Comparison of ENCODE assay signal across 22 mouse cellular contexts in the genomic region with DNA sequence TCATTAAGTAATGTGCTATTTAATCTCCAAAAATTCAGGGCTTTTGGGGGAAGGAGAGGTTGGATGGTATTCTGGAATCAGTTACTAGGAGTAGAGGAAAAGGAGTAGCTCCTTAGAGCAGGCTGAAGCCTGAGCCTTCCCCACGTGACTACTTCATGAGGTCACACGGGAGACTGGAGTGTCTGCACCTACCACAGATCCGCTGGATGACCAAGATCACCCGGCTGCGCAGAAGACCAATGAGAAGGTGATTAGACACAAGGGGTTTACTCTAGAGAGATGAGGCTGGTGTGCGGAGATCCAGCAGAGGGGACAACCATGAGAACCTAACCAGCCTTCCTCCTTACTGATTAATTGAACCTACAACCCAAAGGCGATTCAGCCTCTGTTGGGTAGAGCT.
"Had no signal": no experiment of that assay in that cellular context is flagged by ENCODE, and none has a peak within 500 bp of the region (broad histone marks: within the 10 kb centered on the region; RNA-seq: fewer than 3 reads in every experiment).

No protein-coding gene starts in this region.

- H3K27ac ChIP-seq: lung, embryonic 15.5 days; macrophage; midbrain, embryonic 13.5 days; midbrain, embryonic 15.5 days; neural tube, embryonic 13.5 days; neural tube, embryonic 15.5 days had no signal

- H3K4me1 ChIP-seq: midbrain, embryonic 13.5 days had no signal

- ATAC-seq: liver, postnatal 0 days; lung, postnatal 0 days; midbrain, embryonic 13.5 days; midbrain, embryonic 15.5 days had no signal

- DNase-seq: liver, postnatal 0 days; lung, adult 2 months; lung, postnatal 14 days; lung, postnatal 36 days; retina, postnatal 1 day; right cerebral cortex, adult 18-20 months; right cerebral cortex, postnatal 25 days; right cerebral cortex, postnatal 4 days; spleen, adult 18-20 months; thymus, adult 18-20 months; thymus, postnatal 25 days; thymus, postnatal 4 days had no signal

- H3K27me3 ChIP-seq: lung, embryonic 15.5 days; midbrain, embryonic 13.5 days; midbrain, embryonic 15.5 days; neural tube, embryonic 13.5 days; neural tube, embryonic 15.5 days had no signal

- H3K9me3 ChIP-seq: lung, embryonic 15.5 days; megakaryocyte, embryonic 14.5 days; midbrain, embryonic 13.5 days; midbrain, embryonic 15.5 days; neural tube, embryonic 13.5 days; neural tube, embryonic 15.5 days had no signal

- H3K4me3 ChIP-seq: lung, embryonic 15.5 days; megakaryocyte, embryonic 14.5 days; midbrain, embryonic 13.5 days; midbrain, embryonic 15.5 days; myocyte; neural tube, embryonic 13.5 days; neural tube, embryonic 15.5 days had no signal

- H3K9ac ChIP-seq: liver, postnatal 0 days; lung, embryonic 15.5 days; midbrain, embryonic 13.5 days; midbrain, embryonic 15.5 days; neural tube, embryonic 13.5 days; neural tube, embryonic 15.5 days had no signal

- H3K36me3 ChIP-seq: lung, embryonic 15.5 days; midbrain, embryonic 13.5 days; midbrain, embryonic 15.5 days; neural tube, embryonic 13.5 days; neural tube, embryonic 15.5 days had no signal

- H3K4me2 ChIP-seq: lung, embryonic 15.5 days; midbrain, embryonic 11.5 days; midbrain, embryonic 13.5 days; midbrain, embryonic 15.5 days; neural tube, embryonic 13.5 days; neural tube, embryonic 15.5 days had no signal
